Mouse (Mus musculus): ENCODE results near the gene Tprkb.

DNA sequence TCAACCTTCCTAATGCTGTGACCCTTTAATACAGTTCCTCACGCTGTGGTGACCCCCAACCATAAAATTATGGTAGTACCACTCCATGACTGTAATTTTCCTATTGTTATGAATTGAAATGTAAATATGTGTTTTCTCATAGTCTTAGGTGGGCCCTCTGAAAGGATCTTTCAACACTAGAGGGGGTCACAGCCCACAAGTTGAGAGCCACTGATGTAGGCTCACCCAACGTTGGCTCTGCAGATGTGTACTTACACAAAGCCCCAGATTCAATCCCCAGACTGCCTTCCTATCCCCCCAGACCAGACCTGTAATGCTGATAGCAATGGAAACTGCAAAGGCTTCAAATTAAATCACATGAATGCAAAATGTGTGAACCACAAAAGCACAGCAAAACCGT is 24.0 kb downstream of the Tprkb start:
- TF ChIP-seq MYOD1 (IDR thresholded peaks at IDR 0.05; ENCODE audit: control insufficient read depth in 1 of 3, insufficient read length in 2 of 3, low read depth in 2 of 3) (no peak), MAX (IDR thresholded peaks at IDR 0.05; ENCODE audit: low read depth) (no peak), E2F4 (IDR thresholded peaks at IDR 0.05; ENCODE audit: insufficient read depth) (no peak), CEBPB (IDR thresholded peaks at IDR 0.05; ENCODE audit: insufficient read depth, poor library complexity, severe bottlenecking) (no peak), REST (IDR thresholded peaks at IDR 0.05; ENCODE audit: insufficient read depth, insufficient read length) (no peak), POLR2AphosphoS2 (IDR thresholded peaks at IDR 0.05; ENCODE audit: insufficient read length, low read depth) (no peak), POLR2A (IDR thresholded peaks at IDR 0.05; ENCODE audit: insufficient read length, low read depth) (no peak), USF1 (IDR thresholded peaks at IDR 0.05; ENCODE audit: low read depth) (no peak), TCF12 (IDR thresholded peaks at IDR 0.05; ENCODE audit: insufficient read depth, poor library complexity, severe bottlenecking) (no peak), MYOG (IDR thresholded peaks at IDR 0.05; ENCODE audit: control insufficient read depth in 1 of 3, insufficient read depth in 1 of 3, insufficient read length in 2 of 3, low read depth in 2 of 3) (no peak), TCF3 (IDR thresholded peaks at IDR 0.05; ENCODE audit: insufficient read length, low read depth) (no peak), SRF (IDR thresholded peaks at IDR 0.05; ENCODE audit: control insufficient read depth, insufficient read length, low read depth) (no peak)
